Mouse (Mus musculus): ENCODE data around the gene Tmem156. TPM values are rescaled to one million over a fixed set of nuclear protein-coding genes. Genes with fewer than 3 reads are reported as not detected.
A peak's percentile ranks its signal among the peaks of the same experiment; 100 is the strongest.

Gene Tmem156
- polyA plus RNA-seq, 1 experiment from 2014 or later, result 0.47 TPM

DNA sequence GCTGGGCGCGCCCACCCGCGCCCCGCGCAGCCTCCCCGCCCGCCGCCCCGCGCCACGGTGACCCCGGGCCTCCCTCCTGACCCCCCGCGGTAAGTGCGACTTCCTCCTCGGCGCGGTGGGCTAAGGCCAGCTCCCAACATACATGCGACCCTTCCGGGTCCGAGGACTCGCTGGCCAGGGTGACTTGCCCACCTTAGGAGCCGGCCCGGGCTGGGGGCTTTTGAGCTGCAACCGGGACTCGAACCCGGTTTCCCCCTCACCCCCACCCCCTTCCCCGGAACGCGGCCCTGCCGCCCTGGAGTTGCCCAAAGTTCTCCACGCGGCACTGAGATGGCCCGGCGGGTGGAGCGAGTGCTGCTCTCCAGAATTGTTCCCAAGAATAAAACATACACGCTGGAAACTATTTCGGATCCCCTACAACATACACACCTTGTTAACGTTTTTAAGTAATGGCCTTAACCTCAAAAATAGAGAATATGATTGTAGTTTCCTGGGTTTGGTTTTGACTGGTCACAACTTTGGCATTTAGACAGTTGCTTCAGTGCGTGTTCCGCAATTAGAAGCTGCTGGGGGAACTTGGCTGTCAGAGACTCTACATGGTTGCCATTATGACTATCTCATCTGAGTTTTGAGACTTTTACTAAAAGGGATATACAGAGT lies 16.0 kb upstream of the Tmem156 start:
- peak overlapping the region; percentile 88 for H3K9ac ChIP-seq
- no peaks in the 10 kb centered on the region for H3K36me3 ChIP-seq (ENCODE audit: insufficient read depth)
- no peaks in the 10 kb centered on the region for H3K9me3 ChIP-seq (ENCODE audit: low read depth, low read length)
- peak overlapping the region; percentile 87 for H3K27ac ChIP-seq (ENCODE audit: low read depth)
- peak overlapping the region; percentile 71 for H3K4me2 ChIP-seq
- ATAC-seq (ENCODE audit: insufficient read depth) (peak; percentile 68), DNase-seq (peak; percentile 49)
- 2% methylated on average over 41 of the region's 42 CpGs for WGBS
- 0 out of 2 replicates have a peak, but pooled peaks cover under 1% of the 10 kb centered on the region for H3K4me1 ChIP-seq (ENCODE audit: insufficient read depth)
- TF ChIP-seq CTCF (IDR thresholded peaks at IDR 0.05; ENCODE audit: low read depth), result no peak
- peak overlapping the region; percentile 85 for H3K4me3 ChIP-seq (ENCODE audit: low read depth, low read length)
- H3K27me3 ChIP-seq (ENCODE audit: insufficient read depth, low read length), result no peaks in the 10 kb centered on the region

DNA sequence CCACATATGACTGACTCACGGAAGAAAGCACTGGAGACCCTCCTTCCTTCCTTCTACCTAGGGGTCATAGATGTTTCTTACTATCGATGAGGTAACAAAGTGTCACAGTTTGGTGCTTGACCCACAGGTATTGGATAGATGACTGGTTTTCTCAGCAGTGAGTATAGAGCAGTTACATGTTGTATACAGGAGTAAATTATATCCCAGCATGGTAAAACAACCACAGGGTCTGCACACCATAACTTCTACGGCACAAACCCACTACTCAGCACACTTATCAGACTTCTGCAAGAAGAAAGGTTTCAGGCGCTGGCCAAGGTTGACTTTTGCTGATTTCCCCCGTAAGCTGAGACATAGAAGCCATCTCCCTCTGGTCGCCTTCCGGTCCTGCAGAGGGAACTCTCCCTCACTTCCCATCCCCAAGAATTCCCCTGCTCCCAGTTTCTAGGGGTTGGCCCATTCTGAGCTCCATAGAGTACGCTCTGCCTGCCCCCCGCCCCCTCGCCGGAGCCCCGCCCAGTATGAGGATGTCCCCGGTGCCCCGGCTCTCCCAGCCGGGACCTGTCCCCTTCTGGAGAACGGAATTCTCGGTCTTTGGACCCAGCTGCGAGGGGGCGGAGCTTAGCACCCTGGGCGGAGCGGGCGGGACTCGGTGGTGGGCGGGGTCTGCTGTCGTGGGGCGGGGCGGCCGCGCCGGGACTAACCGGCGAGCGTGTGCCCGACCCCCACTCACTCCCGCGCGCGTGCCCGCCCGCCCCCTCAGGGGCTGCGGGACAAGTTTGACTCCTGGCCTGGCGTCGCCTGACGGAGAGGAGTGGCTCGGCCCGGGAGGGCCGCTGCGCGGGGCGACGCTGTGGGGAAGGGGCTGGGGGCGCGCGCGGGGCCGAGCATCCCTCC lies 15.2 kb upstream of the Tmem156 start, which contains the start of gene Klhl5:
TSS of gene Klhl5 (plus strand) at position 664 of the 897 bp plus-strand sequence.
- DNase-seq, result peak; percentile 95
- Histone ChIP-seq H3K4me3 (ENCODE audit: low read depth, low read length) (peak within 1 kb of the TSS; percentile 85), H3K27ac (ENCODE audit: low read depth) (peak within 1 kb of the TSS; percentile 87), H3K9ac (peak within 1 kb of the TSS; percentile 88), H3K4me2 (peak within 1 kb of the TSS; percentile 71), H3K27me3 (ENCODE audit: insufficient read depth, low read length) (no peaks in the 10 kb centered on the region), H3K9me3 (ENCODE audit: low read depth, low read length) (no peaks in the 10 kb centered on the region), H3K4me1 (ENCODE audit: insufficient read depth) (0 out of 2 replicates have a peak, but pooled peaks cover 5% of the 10 kb centered on the region), H3K36me3 (ENCODE audit: insufficient read depth) (no peaks in the 10 kb centered on the region)
- TF ChIP-seq CTCF (IDR thresholded peaks at IDR 0.05; ENCODE audit: low read depth), result no peak
- peak; percentile 97 for ATAC-seq (ENCODE audit: insufficient read depth)
- WGBS, result 3% methylated on average over 41 of the region's 56 CpGs

DNA sequence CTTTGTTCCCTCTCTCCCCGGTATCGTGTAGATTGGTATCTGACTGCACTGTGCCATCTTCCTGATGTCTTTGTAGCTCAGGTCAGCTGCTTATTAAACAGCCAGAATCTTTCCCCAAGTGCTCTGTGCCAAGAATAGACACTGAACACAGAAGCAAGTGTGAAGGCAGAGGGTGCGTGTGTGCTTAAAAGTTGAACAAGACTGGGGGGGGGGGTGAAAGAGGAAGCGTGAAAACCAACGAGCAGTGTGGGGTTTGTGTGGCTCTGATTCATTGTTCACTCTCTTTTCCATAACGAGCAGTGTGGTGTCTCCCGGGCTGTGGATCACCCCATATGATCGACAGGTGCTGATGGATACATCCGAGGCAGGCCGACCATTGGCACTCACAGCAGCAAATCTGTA lies 10.7 kb upstream of the Tmem156 start:
- no peak overlapping the region for H3K9ac ChIP-seq
- DNase-seq, result no peak
- 43% methylated on average over 10 of the region's 10 CpGs for WGBS
- H3K27me3 ChIP-seq (ENCODE audit: insufficient read depth, low read length), result no peaks in the 10 kb centered on the region
- H3K36me3 ChIP-seq (ENCODE audit: insufficient read depth), result no peaks in the 10 kb centered on the region
- H3K9me3 ChIP-seq (ENCODE audit: low read depth, low read length), result no peaks in the 10 kb centered on the region
- H3K27ac ChIP-seq (ENCODE audit: low read depth), result no peak overlapping the region
- H3K4me3 ChIP-seq (ENCODE audit: low read depth, low read length), result no peak overlapping the region
- no peak overlapping the region for H3K4me2 ChIP-seq
- TF ChIP-seq CTCF (IDR thresholded peaks at IDR 0.05; ENCODE audit: low read depth), result no peak
- 0 out of 2 replicates have a peak, but pooled peaks cover 5% of the 10 kb centered on the region for H3K4me1 ChIP-seq (ENCODE audit: insufficient read depth)
- ATAC-seq (ENCODE audit: insufficient read depth), result no peak

DNA sequence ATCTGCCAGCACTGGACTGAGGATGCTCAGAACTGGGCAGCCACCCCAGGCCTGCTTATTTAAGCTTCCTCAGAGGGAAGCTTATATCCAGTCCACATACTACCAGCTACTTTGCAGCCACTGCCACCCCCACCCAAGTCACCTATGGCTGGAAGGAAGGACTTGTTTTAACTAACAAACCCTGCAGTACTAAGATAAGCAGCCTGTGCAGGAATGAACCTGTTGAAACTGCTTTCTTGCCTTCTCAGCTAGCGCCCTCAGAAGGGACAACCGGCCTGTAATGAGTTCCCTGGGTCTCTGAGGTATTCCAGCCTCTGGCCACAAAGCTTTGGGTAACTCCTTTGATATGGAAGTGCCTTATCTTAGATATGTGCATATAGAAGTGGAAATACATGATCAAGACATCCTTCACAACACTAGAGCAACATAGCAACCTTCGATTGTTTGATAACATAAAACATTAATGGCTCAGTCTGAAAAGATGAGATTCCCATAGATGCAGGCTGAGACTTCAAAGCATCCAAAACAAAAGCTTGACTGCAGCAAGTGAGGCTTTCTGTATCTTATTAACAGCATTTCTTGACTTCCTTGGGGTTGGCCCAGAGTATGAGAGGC lies 10.2 kb upstream of the Tmem156 start:
- Histone ChIP-seq H3K4me3 (ENCODE audit: low read depth, low read length) (no peak overlapping the region), H3K4me2 (no peak overlapping the region), H3K27ac (ENCODE audit: low read depth) (no peak overlapping the region), H3K9ac (no peak overlapping the region), H3K4me1 (ENCODE audit: insufficient read depth) (0 out of 2 replicates have a peak, but pooled peaks cover 5% of the 10 kb centered on the region), H3K9me3 (ENCODE audit: low read depth, low read length) (no peaks in the 10 kb centered on the region), H3K36me3 (ENCODE audit: insufficient read depth) (no peaks in the 10 kb centered on the region), H3K27me3 (ENCODE audit: insufficient read depth, low read length) (no peaks in the 10 kb centered on the region)
- 65% methylated on average over 3 of the region's 3 CpGs for WGBS
- no peak for ATAC-seq (ENCODE audit: insufficient read depth)
- no peak for TF ChIP-seq CTCF (IDR thresholded peaks at IDR 0.05; ENCODE audit: low read depth)
- no peak for DNase-seq

DNA sequence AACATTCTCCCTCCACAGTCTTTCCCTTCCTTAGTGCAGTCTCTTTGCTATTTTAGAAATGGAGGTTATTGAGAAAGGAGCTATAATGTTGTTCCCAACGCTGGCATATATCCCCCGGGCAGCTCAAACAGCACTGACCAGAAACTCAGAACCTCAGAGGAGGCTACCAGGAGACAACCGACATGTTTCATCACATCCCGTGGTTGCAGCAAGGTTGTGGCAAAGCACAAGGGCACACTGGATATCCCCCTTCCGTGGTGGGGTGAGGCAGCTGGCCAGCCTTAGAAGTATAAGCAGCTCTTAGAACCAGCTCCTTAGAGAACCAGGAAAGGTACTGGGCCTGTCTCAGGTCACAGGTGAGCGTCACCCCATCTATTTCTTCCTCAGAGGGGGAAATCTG lies 9.7 kb upstream of the Tmem156 start:
- 88% methylated on average over 6 of the region's 6 CpGs for WGBS
- Histone ChIP-seq H3K9ac (no peak overlapping the region), H3K9me3 (ENCODE audit: low read depth, low read length) (no peaks in the 10 kb centered on the region), H3K4me1 (ENCODE audit: insufficient read depth) (0 out of 2 replicates have a peak, but pooled peaks cover 5% of the 10 kb centered on the region), H3K27me3 (ENCODE audit: insufficient read depth, low read length) (no peaks in the 10 kb centered on the region), H3K27ac (ENCODE audit: low read depth) (no peak overlapping the region), H3K4me2 (no peak overlapping the region), H3K36me3 (ENCODE audit: insufficient read depth) (no peaks in the 10 kb centered on the region), H3K4me3 (ENCODE audit: low read depth, low read length) (no peak overlapping the region)
- ATAC-seq (ENCODE audit: insufficient read depth) (no peak), DNase-seq (no peak)
- no peak for TF ChIP-seq CTCF (IDR thresholded peaks at IDR 0.05; ENCODE audit: low read depth)

DNA sequence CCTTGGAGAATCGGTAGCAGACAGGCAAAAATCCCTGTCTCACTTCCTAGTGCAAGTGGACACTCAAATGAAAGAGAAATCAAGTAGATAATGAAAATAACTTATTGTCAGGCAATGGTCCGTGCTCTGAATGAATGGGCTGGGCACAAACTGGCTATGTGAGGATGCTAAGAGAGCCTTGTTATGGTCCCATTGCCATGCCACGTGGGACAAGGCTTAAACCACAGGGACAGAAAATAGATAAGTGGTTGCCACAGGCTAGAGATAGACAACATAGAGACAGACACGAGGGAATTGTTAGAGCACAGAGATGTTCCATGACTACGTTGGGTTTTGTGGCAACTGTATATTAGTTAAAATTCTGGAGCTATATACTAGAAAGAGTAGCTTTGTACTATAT lies 9.3 kb upstream of the Tmem156 start:
- 73% methylated on average over 5 of the region's 5 CpGs for WGBS
- Histone ChIP-seq H3K27me3 (ENCODE audit: insufficient read depth, low read length) (no peaks in the 10 kb centered on the region), H3K36me3 (ENCODE audit: insufficient read depth) (no peaks in the 10 kb centered on the region), H3K4me3 (ENCODE audit: low read depth, low read length) (no peak overlapping the region), H3K27ac (ENCODE audit: low read depth) (no peak overlapping the region), H3K9ac (no peak overlapping the region), H3K9me3 (ENCODE audit: low read depth, low read length) (no peaks in the 10 kb centered on the region), H3K4me1 (ENCODE audit: insufficient read depth) (0 out of 2 replicates have a peak, but pooled peaks cover 5% of the 10 kb centered on the region), H3K4me2 (no peak overlapping the region)
- ATAC-seq (ENCODE audit: insufficient read depth), result no peak
- no peak for TF ChIP-seq CTCF (IDR thresholded peaks at IDR 0.05; ENCODE audit: low read depth)
- DNase-seq, result no peak

Measured in lung, embryonic 14.5 days (tissue).